Mouse (Mus musculus) lung, adult 18-20 months (tissue): ENCODE data around the gene Shkbp1.
A peak's percentile ranks its signal among the peaks of the same experiment; 100 is the strongest.

Experiments used
- DNase-seq, 2 experiments: peaks; one replicate each; pipeline ENCODE4 v3.0.0; 2022; ENCODE audit warnings: mixed read lengths in 2 of 2

Shkbp1 gene

DNA sequence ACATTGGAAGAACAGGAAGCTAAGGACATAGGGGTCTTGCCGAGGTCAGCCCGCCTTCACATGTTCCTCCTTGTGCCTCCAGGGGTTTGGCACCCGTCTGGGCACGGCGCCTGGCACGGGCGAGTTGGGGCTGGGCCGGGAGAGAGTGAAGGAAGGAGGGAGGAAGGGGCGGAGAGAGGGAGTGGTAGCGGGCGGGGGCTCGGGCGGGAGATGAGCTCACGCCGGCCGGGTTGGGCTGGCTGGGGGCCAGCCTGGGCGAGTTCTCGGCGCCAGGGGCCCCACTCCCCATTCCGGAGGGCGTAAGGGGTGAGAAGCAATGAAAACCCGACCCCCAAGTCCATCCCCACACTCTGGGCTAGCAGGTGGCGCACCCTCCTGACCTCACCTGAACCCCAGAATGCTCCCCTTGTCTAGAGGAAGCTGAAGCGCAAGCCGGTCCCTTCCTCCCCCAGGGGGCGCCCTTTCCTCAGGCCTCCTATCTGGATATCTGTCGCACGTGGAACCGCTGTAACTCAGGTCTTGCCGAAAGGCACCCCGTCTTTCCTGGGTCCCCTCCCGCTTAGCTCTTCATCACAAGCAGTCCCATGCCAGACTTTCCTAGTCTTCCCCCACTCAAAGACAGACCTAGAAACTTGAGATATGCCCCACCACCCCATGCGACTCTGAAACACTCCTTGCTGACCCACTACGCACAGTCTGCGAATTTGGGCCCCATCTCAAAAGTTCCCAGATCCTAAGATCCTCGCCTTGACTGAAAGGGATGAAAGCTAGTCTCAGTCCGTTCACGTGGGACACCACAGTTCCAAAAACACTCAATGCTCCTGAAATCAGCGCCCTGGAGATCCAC, 23.2 kb downstream of the Shkbp1 start:
- peak; percentile 89 to 91 for DNase-seq

- peak in 1 of 2 experiments; percentile 22 for DNase-seq
These were observed 24.0 kb downstream of the Shkbp1 start for GRCm38 (mm10) chr7:27331854-27332253.

GRCm38 (mm10) chr7:27331541-27331851, 24.3 kb downstream of the Shkbp1 start:
- DNase-seq, result peak; percentile 63 to 67

- peak; percentile 98 for DNase-seq
These were observed 24.9 kb downstream of the Shkbp1 start for GRCm38 (mm10) chr7:27330709-27331540.

DNA sequence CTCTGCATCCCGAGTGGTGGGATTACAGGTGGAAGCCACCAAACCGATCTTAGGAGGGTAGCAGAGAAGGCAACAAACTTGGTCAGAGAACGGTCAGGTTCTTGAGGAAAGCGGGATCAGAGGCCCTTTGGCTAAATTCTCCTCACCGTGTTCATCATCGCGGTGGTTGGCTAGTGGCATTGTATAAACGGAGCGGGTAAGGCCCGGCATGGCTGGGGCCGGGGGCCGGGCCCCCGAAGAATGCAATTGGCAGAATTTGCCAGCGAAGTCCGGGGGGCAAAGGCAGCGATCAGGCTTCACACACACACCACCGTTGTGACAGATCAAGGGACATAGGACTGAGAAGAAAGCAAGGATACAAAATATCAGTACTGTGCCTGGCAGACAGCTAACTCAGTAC, 25.8 kb downstream of the Shkbp1 start:
- no peak for DNase-seq

- peak; percentile 86 to 87 for DNase-seq
These were observed 26.4 kb downstream of the Shkbp1 start for GRCm38 (mm10) chr7:27329326-27329947.

GRCm38 (mm10) chr7:27328648-27329047, 27.2 kb downstream of the Shkbp1 start:
- peak in 1 of 2 experiments; percentile 44 for DNase-seq

DNA sequence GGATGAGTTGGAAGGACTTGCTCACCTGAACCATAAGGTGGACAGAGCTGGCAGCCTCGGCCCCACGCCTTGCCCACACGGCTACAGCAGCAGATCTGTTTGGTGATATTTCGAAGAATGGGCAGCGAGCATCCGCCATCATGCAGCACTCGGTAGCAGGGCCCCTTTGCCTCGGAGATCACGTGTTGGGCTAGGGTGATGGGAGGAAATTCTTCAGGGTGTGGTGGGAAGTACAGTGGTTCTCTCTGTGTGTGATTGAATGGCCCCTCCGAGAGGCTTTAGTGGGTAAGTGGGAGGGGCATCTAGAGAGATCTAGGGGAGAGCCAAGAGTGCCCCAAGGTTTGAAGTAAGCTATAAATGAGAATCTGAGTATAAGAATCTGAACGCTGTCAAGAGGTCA, 27.7 kb downstream of the Shkbp1 start:
- no peak for DNase-seq

DNA sequence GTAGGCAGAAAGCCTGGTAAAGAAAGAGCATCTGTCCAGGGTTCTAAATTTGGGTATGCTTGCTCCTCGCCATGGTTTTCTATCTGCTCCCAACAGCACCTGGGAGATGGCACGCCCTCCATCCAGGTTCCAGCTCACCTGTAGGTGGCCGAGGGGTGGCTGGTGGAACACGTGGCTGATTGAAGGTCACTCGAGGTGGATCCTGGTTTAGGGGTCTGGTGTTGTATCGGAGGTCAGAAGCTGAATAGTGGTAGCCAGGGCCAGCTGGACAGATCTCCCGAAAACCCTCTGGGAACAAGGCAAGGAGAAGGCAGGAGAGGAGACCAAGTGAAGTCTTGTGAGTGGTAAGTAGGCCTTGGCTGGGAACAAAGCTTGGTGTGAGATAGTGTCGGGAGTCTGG, 28.3 kb downstream of the Shkbp1 start:
- DNase-seq, result no peak

GRCm38 (mm10) chr7:27326101-27326880, 29.5 kb downstream of the Shkbp1 start:
- peak; percentile 67 to 69 for DNase-seq

DNA sequence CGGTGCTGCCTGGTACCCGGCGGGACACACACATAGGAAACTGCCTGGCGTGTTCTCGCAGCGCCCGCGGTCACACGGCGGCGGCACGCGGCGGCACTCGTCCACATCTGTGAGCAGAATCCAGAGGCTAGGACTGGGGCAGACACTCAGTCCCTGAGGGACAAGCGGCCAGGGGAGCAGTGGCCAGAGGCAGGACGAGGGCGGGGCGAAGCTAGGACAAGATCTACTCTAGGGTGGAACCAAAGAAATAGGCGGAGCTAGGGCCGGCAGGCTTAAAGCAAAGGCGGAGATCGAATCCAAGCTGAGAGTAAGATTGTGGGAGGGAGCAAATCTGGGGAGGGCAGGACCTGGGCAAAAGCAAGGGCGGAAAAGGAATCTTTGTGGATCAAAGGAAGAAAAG, 30.1 kb downstream of the Shkbp1 start:
- DNase-seq, result peak; percentile 82 to 87

- no peak for DNase-seq
These were observed 30.9 kb downstream of the Shkbp1 start for GRCm38 (mm10) chr7:27324928-27325327.

DNA sequence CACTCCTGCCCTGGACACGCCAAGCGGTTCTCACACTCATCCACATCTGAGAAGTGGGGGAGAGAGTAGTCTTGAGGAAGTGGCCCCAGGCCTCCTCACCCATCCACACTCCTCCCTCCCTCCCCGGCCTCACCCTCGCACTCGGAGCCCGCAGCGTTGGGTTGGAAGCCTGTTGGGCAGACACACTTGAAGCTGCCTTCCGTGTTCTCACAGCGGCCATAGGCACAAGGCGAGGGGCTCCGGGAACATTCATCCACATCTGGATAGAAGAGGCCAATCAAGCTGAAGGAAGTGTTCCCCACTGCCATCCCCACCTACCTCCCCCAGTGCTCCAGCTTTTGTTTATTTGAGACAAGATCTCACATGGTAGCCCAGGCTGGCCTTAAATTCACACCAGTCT, 31.7 kb downstream of the Shkbp1 start:
- no peak for DNase-seq

- no peak for DNase-seq
These were observed 32.8 kb downstream of the Shkbp1 start for GRCm38 (mm10) chr7:27323001-27323400.

DNA sequence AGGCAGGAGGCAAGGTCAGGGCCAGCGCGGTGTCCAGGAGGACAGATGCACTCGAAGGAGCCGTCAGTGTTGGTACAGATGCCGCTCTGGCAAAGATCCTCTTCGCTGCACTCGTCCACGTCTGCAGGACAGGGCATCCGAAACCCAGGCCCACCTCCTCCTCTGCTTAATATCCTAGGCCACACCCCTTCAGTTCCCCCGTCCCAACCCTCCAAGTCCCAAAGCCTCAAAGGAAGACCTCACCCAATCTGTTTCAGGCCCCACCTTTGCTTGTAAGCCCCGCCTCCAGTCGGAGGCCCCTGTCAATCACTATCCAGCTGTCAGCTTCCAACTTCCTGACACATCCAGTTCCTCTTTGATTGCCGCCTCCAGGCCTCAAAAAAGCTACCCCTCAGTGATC, 33.5 kb downstream of the Shkbp1 start:
- DNase-seq, result no peak

DNA sequence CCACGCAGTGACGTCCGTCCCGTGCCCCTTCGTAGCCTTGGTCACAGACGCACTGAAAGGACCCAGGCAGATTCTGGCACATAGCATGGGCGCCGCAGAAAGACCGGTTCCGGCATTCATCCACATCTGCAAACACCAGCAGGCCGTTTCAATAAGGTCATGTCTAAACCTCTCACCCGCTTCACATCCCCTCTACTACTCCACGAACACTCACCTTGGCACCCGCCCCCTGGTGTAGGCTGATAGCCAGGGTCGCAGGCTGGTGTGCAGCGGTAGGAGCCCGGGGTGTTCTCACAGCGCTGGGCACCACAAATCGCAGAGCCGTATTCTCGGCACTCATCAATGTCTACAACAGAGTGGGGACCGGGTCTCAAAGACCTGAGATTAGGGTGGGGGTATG, 36.4 kb downstream of the Shkbp1 start:
- no peak for DNase-seq

DNA sequence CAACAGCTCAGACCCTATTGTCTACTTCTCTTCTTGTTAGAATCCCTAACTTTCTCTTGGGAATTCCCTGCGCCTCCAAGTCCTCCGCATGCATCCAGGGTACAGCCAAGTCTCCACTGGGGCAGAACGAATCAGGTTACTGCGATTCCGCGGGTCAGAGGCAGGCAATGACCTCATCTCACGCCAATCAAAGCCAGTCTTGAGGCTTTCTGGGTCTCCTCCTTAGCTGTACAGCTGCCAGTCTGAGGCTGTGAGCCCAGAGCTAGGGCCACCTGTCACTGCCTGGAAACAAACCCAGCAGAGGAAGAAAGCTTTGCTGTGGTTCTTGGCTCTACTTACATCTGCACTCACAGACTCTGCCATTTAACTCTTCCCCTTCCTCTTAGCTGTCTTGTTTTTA, 39.9 kb downstream of the Shkbp1 start:
- DNase-seq, result no peak

- DNase-seq, result no peak
These were observed 41.4 kb downstream of the Shkbp1 start for GRCm38 (mm10) chr7:27314393-27314792.

DNA sequence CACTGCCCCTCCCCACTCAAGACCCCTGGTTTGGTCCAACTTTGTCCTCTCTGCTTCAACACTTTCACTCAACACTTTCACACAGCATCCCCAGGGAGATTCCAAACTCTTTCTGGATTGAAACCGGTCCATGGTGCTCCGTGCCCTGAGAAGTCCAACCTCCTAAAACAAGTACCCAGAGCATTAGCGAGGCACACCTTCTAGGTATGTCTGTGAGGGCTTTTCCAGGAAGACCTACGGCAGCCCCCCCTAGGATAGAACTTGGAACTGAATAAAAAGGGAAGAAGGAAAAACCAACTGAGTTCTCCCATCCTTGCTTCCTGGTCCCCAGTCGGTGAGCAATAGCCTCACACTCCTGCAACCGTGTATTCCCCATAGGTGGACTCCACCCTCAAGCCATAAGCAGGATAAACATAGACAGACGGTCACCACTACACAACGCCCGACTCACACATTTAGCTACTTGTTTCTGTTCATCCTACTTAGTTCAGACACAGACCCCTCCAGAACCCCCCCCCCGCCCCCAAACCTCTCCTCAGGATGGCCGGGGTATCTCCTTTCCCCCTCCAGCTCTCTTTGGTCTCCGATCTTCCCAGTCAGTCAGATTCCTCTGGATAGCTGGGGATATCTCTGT, 44.1 kb downstream of the Shkbp1 start:
- no peak for DNase-seq

- DNase-seq, result no peak
These were observed 44.8 kb downstream of the Shkbp1 start for GRCm38 (mm10) chr7:27310996-27311535.

DNA sequence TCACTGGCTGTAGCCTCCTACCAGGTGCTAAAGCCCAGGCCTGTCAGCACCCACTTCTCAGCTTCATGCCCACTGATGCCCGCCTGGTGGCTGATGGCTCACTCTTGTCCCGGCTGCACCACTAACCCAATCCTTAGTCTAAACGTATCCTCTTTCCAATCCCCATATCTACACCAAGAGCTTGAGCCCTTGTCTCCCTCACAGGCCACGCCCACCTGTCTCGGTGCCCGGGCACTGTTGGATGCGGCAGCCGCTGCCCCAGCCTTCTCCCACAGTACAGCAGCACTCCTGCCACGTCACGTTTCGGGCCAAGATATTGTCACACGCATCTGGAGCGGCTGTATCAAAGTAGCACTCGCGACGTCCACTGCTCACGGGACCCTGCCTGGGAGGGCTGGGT, 45.5 kb downstream of the Shkbp1 start:
- DNase-seq, result peak; percentile 61 to 71

- DNase-seq, result no peak
These were observed 46.0 kb downstream of the Shkbp1 start for GRCm38 (mm10) chr7:27309832-27310231.
